Mouse (Mus musculus): ENCODE data around the gene Abcb1a.

DNA sequence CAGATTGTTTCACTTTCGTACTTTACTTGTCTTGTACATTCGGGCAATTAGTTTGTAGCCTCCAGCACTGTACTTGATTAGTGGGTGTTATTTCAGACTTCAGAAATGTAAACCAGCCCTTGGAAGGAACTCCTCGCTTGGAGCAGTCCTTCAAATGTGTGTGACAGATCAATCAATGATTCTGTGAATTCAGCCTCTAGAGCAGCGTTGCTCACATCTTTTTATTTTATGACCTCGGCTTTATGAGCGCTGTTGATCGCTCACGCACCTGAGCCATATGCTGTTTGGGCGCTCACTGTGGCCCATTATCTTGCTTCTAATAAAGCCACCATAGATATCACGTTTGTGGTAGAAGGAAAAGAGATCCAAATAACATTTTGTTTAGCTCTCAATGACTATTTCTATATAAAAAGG lies 868 bp downstream of the Abcb1a start:
- no peak for TF ChIP-seq CTCF (IDR thresholded peaks at IDR 0.05; ENCODE audit: low read depth, low read length)
- TF ChIP-seq EP300 (IDR thresholded peaks at IDR 0.05; ENCODE audit: insufficient read depth, low read depth, low read length), result no peak
- no peak for TF ChIP-seq POLR2A (IDR thresholded peaks at IDR 0.05; ENCODE audit: insufficient read depth, low read length)
